Mouse (Mus musculus) telencephalon, adult 2 months (tissue): ENCODE measurements around the gene 4930404N11Rik.
A peak's percentile ranks its signal among the peaks of the same experiment; 100 is the strongest.

Source experiments
- DNase-seq: peaks from one replicate; pipeline ENCODE4 v3.0.0-alpha.2; 2011; ENCODE audit warnings: low read depth, low spot score

Gene 4930404N11Rik

GRCm38 (mm10) chr10:81328386-81328785 lies 37.2 kb downstream of the 4930404N11Rik start, which contains the start of gene Tbxa2r:
TSS of gene Tbxa2r (plus strand) at chr10:81328731.
- DNase-seq: no peak

- DNase-seq: no peak
Measured at GRCm38 (mm10) chr10:81327959-81328358, 37.7 kb downstream of the 4930404N11Rik start.

GRCm38 (mm10) chr10:81326858-81327257 lies 38.8 kb downstream of the 4930404N11Rik start:
- no peak for DNase-seq

GRCm38 (mm10) chr10:81325781-81326180 lies 39.8 kb downstream of the 4930404N11Rik start:
- DNase-seq: no peak

GRCm38 (mm10) chr10:81325176-81325575 lies 40.4 kb downstream of the 4930404N11Rik start:
- DNase-seq: no peak

GRCm38 (mm10) chr10:81323791-81324530 lies 41.7 kb downstream of the 4930404N11Rik start:
- no peak for DNase-seq

- DNase-seq: no peak
Measured at GRCm38 (mm10) chr10:81323141-81323775, 42.4 kb downstream of the 4930404N11Rik start.

- no peak for DNase-seq
Measured at GRCm38 (mm10) chr10:81322444-81322843, 43.2 kb downstream of the 4930404N11Rik start.

GRCm38 (mm10) chr10:81321436-81321835 lies 44.2 kb downstream of the 4930404N11Rik start:
- no peak for DNase-seq

GRCm38 (mm10) chr10:81320550-81321347 lies 44.9 kb downstream of the 4930404N11Rik start, which contains the start of gene Cactin:
TSS of gene Cactin (plus strand) at chr10:81321103.
- DNase-seq: peak; percentile 100

- DNase-seq: no peak
Measured at GRCm38 (mm10) chr10:81319741-81320549, 45.7 kb downstream of the 4930404N11Rik start.

- no peak for DNase-seq
Measured at GRCm38 (mm10) chr10:81319330-81319699, 46.3 kb downstream of the 4930404N11Rik start.

- no peak for DNase-seq
Measured at GRCm38 (mm10) chr10:81318589-81319329, 46.9 kb downstream of the 4930404N11Rik start.

- no peak for DNase-seq
Measured at GRCm38 (mm10) chr10:81317273-81317672, 48.3 kb downstream of the 4930404N11Rik start.

- no peak for DNase-seq
Measured at GRCm38 (mm10) chr10:81316338-81317060, 49.1 kb downstream of the 4930404N11Rik start.

GRCm38 (mm10) chr10:81315587-81315986 lies 50.0 kb downstream of the 4930404N11Rik start:
- DNase-seq: no peak

GRCm38 (mm10) chr10:81314201-81314600 lies 51.4 kb downstream of the 4930404N11Rik start:
- DNase-seq: no peak

- no peak for DNase-seq
Measured at GRCm38 (mm10) chr10:81313581-81313980, 52.0 kb downstream of the 4930404N11Rik start.
